Mouse (Mus musculus) 416B (cell line): Measurements from ENCODE around the gene Ngly1.

ENCODE experiments used
- DNase-seq: peaks from one replicate; pipeline ENCODE4 v3.0.0; 2011; ENCODE audit warnings: low read depth

Ngly1 gene

GRCm38 (mm10) chr14:16329756-16330155 is 80.7 kb downstream of the Ngly1 start:
- DNase-seq, result no peak

GRCm38 (mm10) chr14:16334260-16334659 is 85.2 kb downstream of the Ngly1 start:
- DNase-seq, result no peak

- no peak for DNase-seq
These were observed 86.8 kb downstream of the Ngly1 start for GRCm38 (mm10) chr14:16335835-16336417.

- no peak for DNase-seq
These were observed 98.4 kb downstream of the Ngly1 start for GRCm38 (mm10) chr14:16347505-16347904.

- DNase-seq, result no peak
These were observed 110.6 kb downstream of the Ngly1 start for GRCm38 (mm10) chr14:16359704-16360103.
